Mouse (Mus musculus) limb, embryonic 14.5 days (tissue): ENCODE results near the gene Sept7. TPM values are rescaled to one million over a fixed set of nuclear protein-coding genes. Genes with fewer than 3 reads are reported as not detected.

Source experiments
- ATAC-seq: fragments of 200-750 bp; cut with Nextera tagmentation; 2 replicates; pipeline ENCODE4 v1.8.0; 2017; ENCODE audit warnings: low read depth, moderate number of reproducible peaks, moderate TSS enrichment; ENCODE audit not compliant: low FRiP score
- DNase-seq: peaks from one replicate; pipeline ENCODE4 v3.0.0-alpha.2; 2015; ENCODE audit warnings: low spot score
- H3K27ac ChIP-seq: fragments of 300-500 bp; sonication (generic); replicated peaks from 2 replicates; pipeline ENCODE4 v1.5.1; 2014; ENCODE audit warnings: low read depth, mild to moderate bottlenecking, low read length, moderate library complexity, mixed read lengths
- H3K27me3 ChIP-seq: fragments of 300-500 bp; sonication (generic); 2 replicates; pipeline ENCODE4 v1.6.1; 2014; ENCODE audit warnings: low read length, mixed read lengths; ENCODE audit not compliant: control insufficient read depth, insufficient read depth
- H3K36me3 ChIP-seq: fragments of 300-500 bp; sonication (generic); 2 replicates; pipeline ENCODE4 v1.6.1; 2014; ENCODE audit warnings: mild to moderate bottlenecking, low read length, moderate library complexity, mixed read lengths; ENCODE audit not compliant: control insufficient read depth, insufficient read depth
- H3K4me1 ChIP-seq: fragments of 300-500 bp; sonication (generic); 2 replicates; pipeline ENCODE4 v1.6.1; 2014; ENCODE audit warnings: antibody characterized with exemption, low read length, mixed read lengths; ENCODE audit not compliant: control insufficient read depth, insufficient read depth
- H3K4me2 ChIP-seq: fragments of 300-500 bp; sonication (generic); replicated peaks from 2 replicates; pipeline ENCODE4 v1.6.1; 2014; ENCODE audit warnings: low read depth, mild to moderate bottlenecking, low read length, moderate library complexity; ENCODE audit not compliant: severe bottlenecking
- H3K4me3 ChIP-seq: fragments of 300-500 bp; sonication (generic); replicated peaks from 2 replicates; pipeline ENCODE4 v1.5.1; 2014; ENCODE audit warnings: low read length
- H3K9ac ChIP-seq: fragments of 300-500 bp; sonication (generic); 2 replicates; pipeline ENCODE4 v1.6.1; 2014; ENCODE audit warnings: mild to moderate bottlenecking, low read depth, low read length, moderate library complexity; ENCODE audit not compliant: severe bottlenecking
- H3K9me3 ChIP-seq: fragments of 300-500 bp; sonication (generic); 2 replicates; pipeline ENCODE4 v1.6.1; 2016; ENCODE audit warnings: low read length; ENCODE audit not compliant: control insufficient read depth
- POLR2A ChIP-seq: fragments of 200-500 bp; IDR thresholded peaks from 2 replicates; pipeline ENCODE4 v1.8.0; 2012; ENCODE audit warnings: inconsistent platforms, mild to moderate bottlenecking, moderate library complexity, borderline replicate concordance; ENCODE audit not compliant: insufficient read depth, insufficient read length; ENCODE audit errors: extremely low read depth
- WGBS: fragments of 180-500 bp; shearing (Covaris S2); extraction: QIAGEN DNeasy Blood & Tissue Kit; methylation state at CpG from one replicate; pipeline ENCODE4 v1.1.7; 2014; 5-methylcytosine and 5-hydroxymethylcytosine counted together
- polyA plus RNA-seq, 2 experiments: library from polyadenylated mRNA; depleted of rRNA in 1 of 2; stranded (reverse) in 1 of 2; unstranded in 1 of 2; fragments of >200 nt; fragmentation: Nextera tagmentation in 1 of 2; extraction: Ambion mirVana in 1 of 2; gene quantifications; 2 replicates each; pipeline versions ENCODE4 v1.2.1 to v1.2.3; 2012 to 2014

The Sept7 gene
- polyA plus RNA-seq, 2 experiments = 129 to 288 TPM

- H3K36me3 ChIP-seq = no peaks in the 10 kb centered on the region
- no peak overlapping the region for H3K9ac ChIP-seq
- no peak overlapping the region for H3K4me3 ChIP-seq
- no peak overlapping the region for H3K27ac ChIP-seq
- TF ChIP-seq POLR2A = no peak
- H3K4me2 ChIP-seq = no peak overlapping the region
- no peaks in the 10 kb centered on the region for H3K27me3 ChIP-seq
- no peaks in the 10 kb centered on the region for H3K9me3 ChIP-seq
- H3K4me1 ChIP-seq = no peaks in the 10 kb centered on the region
- 92% methylated on average over 11 of the region's 11 CpGs for WGBS
- ATAC-seq (no peak), DNase-seq (no peak)
Observed at GRCm38 (mm10) chr9:25355806-25356205, 103.6 kb downstream of the Sept7 start.

GRCm38 (mm10) chr9:25357589-25357988, 105.3 kb downstream of the Sept7 start:
- H3K27ac ChIP-seq = no peak overlapping the region
- no peaks in the 10 kb centered on the region for H3K36me3 ChIP-seq
- H3K9me3 ChIP-seq = no peaks in the 10 kb centered on the region
- no peak overlapping the region for H3K4me3 ChIP-seq
- WGBS = 94% methylated on average over 12 of the region's 12 CpGs
- no peak for TF ChIP-seq POLR2A
- no peaks in the 10 kb centered on the region for H3K4me1 ChIP-seq
- no peaks in the 10 kb centered on the region for H3K27me3 ChIP-seq
- ATAC-seq = no peak
- H3K9ac ChIP-seq = no peak overlapping the region
- H3K4me2 ChIP-seq = no peak overlapping the region
- no peak for DNase-seq

GRCm38 (mm10) chr9:25358018-25358417, 105.8 kb downstream of the Sept7 start:
- Histone ChIP-seq H3K27me3 (no peaks in the 10 kb centered on the region), H3K36me3 (no peaks in the 10 kb centered on the region), H3K4me1 (no peaks in the 10 kb centered on the region), H3K4me3 (no peak overlapping the region), H3K4me2 (no peak overlapping the region), H3K27ac (no peak overlapping the region), H3K9ac (no peak overlapping the region), H3K9me3 (no peaks in the 10 kb centered on the region)
- no peak for DNase-seq
- ATAC-seq = no peak
- no peak for TF ChIP-seq POLR2A
- 76% methylated on average over 5 of the region's 5 CpGs for WGBS

Other genes starting within 250 kb of the Sept7 start
- not detected in 2 replicates for gene Gm10181, start 163.0 kb upstream of the Sept7 start, polyA plus RNA-seq (2012; rRNA removed)
- not detected in 2 replicates for gene Gm10181, start 163.0 kb upstream of the Sept7 start, polyA plus RNA-seq (2014; fragmentation: Nextera tagmentation; extraction: Ambion mirVana)
- gene Herpud2, start 100.6 kb upstream of the Sept7 start, polyA plus RNA-seq (2012; rRNA removed) = 32.8 and 42.1 TPM in 2 replicates
- gene Herpud2, start 100.6 kb upstream of the Sept7 start, polyA plus RNA-seq (2014; fragmentation: Nextera tagmentation; extraction: Ambion mirVana) = 33.8 and 39.3 TPM in 2 replicates
- gene Eepd1, start 229.1 kb downstream of the Sept7 start, polyA plus RNA-seq (2012; rRNA removed) = 10.6 and 11.3 TPM in 2 replicates
- 17.2 and 18.6 TPM in 2 replicates for gene Eepd1, start 229.1 kb downstream of the Sept7 start, polyA plus RNA-seq (2014; fragmentation: Nextera tagmentation; extraction: Ambion mirVana)